Mouse (Mus musculus) limb, embryonic 13.5 days (tissue): Measurements from ENCODE around the gene Carns1. TPM values are rescaled to one million over a fixed set of nuclear protein-coding genes. Genes with fewer than 3 reads are reported as not detected.

Experiments used
- ATAC-seq: fragments of 200-750 bp; cut with Nextera tagmentation; 2 replicates; pipeline ENCODE4 v1.8.0; 2017; ENCODE audit warnings: low read depth, moderate number of reproducible peaks, moderate TSS enrichment; ENCODE audit not compliant: low FRiP score
- H3K27ac ChIP-seq: fragments of 300-500 bp; sonication (generic); 2 replicates; pipeline ENCODE4 v1.5.1; 2015; ENCODE audit warnings: inconsistent platforms, mild to moderate bottlenecking, moderate library complexity
- H3K27me3 ChIP-seq: fragments of 300-500 bp; sonication (generic); 2 replicates; pipeline ENCODE4 v1.6.1; 2015; ENCODE audit warnings: mild to moderate bottlenecking, inconsistent platforms
- H3K36me3 ChIP-seq: fragments of 300-500 bp; sonication (generic); 2 replicates; pipeline ENCODE4 v1.6.1; 2015; ENCODE audit warnings: inconsistent platforms, mild to moderate bottlenecking, moderate library complexity
- H3K4me1 ChIP-seq: fragments of 300-500 bp; sonication (generic); 2 replicates; pipeline ENCODE4 v1.6.1; 2015; ENCODE audit warnings: inconsistent platforms
- H3K4me2 ChIP-seq: fragments of 300-500 bp; sonication (generic); replicated peaks from 2 replicates; pipeline ENCODE4 v1.6.1; 2015; ENCODE audit warnings: inconsistent platforms, mild to moderate bottlenecking, moderate library complexity
- H3K4me3 ChIP-seq: fragments of 300-500 bp; sonication (generic); 2 replicates; pipeline ENCODE4 v1.5.1; 2015; ENCODE audit warnings: moderate library complexity, mild to moderate bottlenecking, inconsistent platforms
- H3K9ac ChIP-seq: fragments of 300-500 bp; sonication (generic); 2 replicates; pipeline ENCODE4 v1.6.1; 2015; ENCODE audit warnings: mild to moderate bottlenecking, inconsistent platforms
- H3K9me3 ChIP-seq: fragments of 300-500 bp; sonication (generic); 2 replicates; pipeline ENCODE4 v1.6.1; 2016; ENCODE audit warnings: inconsistent platforms
- WGBS: fragments of 180-500 bp; shearing (Covaris S2); methylation state at CpG from one replicate; pipeline ENCODE4 v1.1.7; 2015; 5-methylcytosine and 5-hydroxymethylcytosine counted together
- polyA plus RNA-seq: library from polyadenylated mRNA; unstranded; fragments of >200 nt; fragmentation: Nextera tagmentation; extraction: Ambion mirVana; gene quantifications from 2 replicates; pipeline ENCODE4 v1.2.1, GENCODE M21; 2015

Gene Carns1
- polyA plus RNA-seq, 1 experiment from 2014 or later = 2.5 TPM

DNA sequence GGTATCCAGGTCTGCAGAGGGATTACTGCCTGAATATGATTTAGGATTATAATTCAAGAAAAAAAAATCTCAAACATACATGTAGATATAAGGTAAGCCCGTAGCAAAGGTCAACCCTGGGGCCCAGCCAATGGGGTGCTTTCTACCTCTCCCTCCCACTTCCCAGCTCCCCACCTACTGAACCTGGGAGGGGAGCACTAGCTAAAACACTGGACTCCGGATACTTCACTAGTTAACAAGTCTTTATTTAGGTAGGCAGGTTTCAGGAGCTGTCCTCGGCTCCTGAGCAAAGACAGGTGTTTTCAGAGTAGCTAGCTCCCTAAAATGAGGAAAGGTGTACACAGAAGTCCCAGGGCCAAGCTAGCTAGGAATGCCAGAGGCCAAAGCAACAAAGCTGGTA, 11.2 kb downstream of the Carns1 start:
- no peaks in the 10 kb centered on the region for H3K27me3 ChIP-seq
- no peaks in the 10 kb centered on the region for H3K9me3 ChIP-seq
- 0 out of 2 replicates have a peak overlapping the region, but pooled peaks have one; percentile 71 for H3K4me3 ChIP-seq
- H3K4me2 ChIP-seq = peak overlapping the region; percentile 95
- peaks cover 13% of the 10 kb centered on the region for H3K4me1 ChIP-seq
- peaks cover 25% of the 10 kb centered on the region for H3K36me3 ChIP-seq
- WGBS = 78% methylated on average over 3 of the region's 3 CpGs
- no peak overlapping the region for H3K27ac ChIP-seq
- no peak for ATAC-seq
- H3K9ac ChIP-seq = no peak overlapping the region

DNA sequence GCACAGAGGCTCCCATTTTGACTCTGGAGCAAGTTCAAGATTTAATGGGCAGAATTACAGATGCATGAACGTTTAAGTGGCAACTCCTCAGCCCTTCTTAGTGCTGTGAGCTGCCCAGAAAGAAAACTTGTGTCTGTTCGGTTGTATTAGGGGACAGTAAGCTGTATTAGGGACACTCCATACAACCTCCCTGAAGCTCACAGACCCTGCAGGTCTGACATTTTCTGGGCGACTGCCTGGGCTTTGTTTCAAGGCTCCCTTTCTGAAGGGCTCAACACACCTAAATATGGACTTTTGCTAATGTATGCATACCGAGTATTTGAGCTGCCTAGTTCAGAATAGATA, 11.8 kb downstream of the Carns1 start:
- Histone ChIP-seq H3K27ac (peak overlapping the region; percentile 78), H3K4me1 (peaks cover 13% of the 10 kb centered on the region)
- WGBS = 42% methylated on average over 4 of the region's 4 CpGs

DNA sequence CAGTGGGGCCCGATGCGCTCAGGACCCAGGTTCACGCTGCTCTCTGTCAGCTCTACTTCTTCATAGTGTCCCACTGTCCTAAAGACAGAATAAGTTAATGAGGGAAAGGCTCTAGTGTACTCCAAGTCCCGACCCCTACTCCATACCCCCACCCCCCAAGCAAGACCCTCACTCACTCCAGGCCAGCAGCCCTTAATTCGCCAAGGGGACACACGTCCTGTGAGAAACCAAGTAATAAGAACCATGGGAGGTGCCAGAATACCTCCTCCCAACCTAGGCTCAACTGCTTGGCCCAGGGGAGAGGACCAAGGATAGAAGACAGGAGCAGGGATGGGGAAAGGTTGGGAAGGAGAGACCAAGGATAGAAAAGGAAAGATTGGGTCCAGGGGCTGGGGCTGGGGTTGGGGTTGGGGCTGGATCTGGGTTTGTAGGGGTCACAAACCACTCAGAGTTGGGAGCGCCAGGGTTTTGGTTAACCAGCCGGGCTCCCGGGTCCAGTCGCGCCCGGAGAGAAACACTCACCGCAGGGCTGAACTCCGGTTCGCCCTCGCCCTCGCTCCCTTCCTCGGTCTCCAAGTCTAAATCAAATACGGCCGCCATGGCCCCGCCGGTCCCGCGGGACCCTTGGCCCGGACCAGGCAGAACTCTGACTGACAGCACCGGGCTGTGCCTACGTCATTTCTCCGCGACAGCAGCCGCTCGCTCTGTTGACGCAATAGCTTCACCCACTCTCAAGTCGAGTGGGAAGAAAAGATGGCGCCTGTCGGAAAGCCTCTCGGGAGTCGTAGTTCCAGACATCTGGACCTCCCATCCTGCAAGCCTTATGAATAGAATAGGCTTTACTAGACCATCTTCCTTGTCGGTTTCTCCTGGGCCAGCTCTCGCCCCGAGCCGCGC, 12.4 kb downstream of the Carns1 start, which contains the start of gene Rps6kb2:
Rps6kb2 (minus strand) TSS at position 709 of the 897 bp plus-strand sequence.
- Histone ChIP-seq H3K4me2 (peak within 1 kb of the TSS; percentile 95), H3K9me3 (no peaks in the 10 kb centered on the region), H3K36me3 (peaks cover 37% of the 10 kb centered on the region), H3K27me3 (no peaks in the 10 kb centered on the region), H3K27ac (peak within 1 kb of the TSS; percentile 78), H3K4me1 (peaks cover 13% of the 10 kb centered on the region), H3K9ac (peak within 1 kb of the TSS; percentile 85), H3K4me3 (peak within 1 kb of the TSS; percentile 71)
- WGBS = 7% methylated on average over 42 of the region's 42 CpGs
- ATAC-seq = peak; percentile 87

More for the DNA sequence above, 11.8 kb downstream of the Carns1 start:
- Histone ChIP-seq H3K9me3 (no peaks in the 10 kb centered on the region), H3K27me3 (no peaks in the 10 kb centered on the region), H3K36me3 (peaks cover 30% of the 10 kb centered on the region), H3K4me3 (peak overlapping the region; percentile 71), H3K4me2 (peak overlapping the region; percentile 95), H3K9ac (peak overlapping the region; percentile 85)
- ATAC-seq = peak; percentile 26; the same call in 1 of the 2 replicates

DNA sequence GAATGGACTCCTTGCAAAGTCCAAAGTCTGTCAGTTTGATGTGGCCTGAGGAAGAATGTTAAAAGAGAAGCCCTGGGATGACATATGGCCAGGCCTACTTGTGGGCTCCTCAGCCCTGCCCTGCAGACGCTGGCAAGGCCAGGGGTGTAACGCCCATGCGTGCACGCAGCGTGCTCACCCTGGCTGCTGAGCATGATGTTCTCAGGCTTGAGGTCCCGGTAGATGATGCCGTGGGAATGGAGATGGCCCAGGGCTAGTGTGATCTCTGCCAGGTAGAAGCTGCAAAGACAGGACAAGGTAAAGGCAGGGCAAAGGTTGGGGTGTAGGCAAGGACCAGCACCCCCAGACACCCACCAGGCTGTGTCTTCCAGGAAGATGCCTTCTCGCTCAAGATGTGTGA, 16.2 kb downstream of the Carns1 start:
- WGBS = 92% methylated on average over 8 of the region's 8 CpGs
- H3K9me3 ChIP-seq = no peaks in the 10 kb centered on the region
- H3K36me3 ChIP-seq = peaks cover 65% of the 10 kb centered on the region
- peaks cover 13% of the 10 kb centered on the region for H3K4me1 ChIP-seq
- no peak for ATAC-seq
- no peak overlapping the region for H3K9ac ChIP-seq
- H3K27me3 ChIP-seq = no peaks in the 10 kb centered on the region
- no peak overlapping the region for H3K4me2 ChIP-seq
- no peak overlapping the region for H3K4me3 ChIP-seq
- H3K27ac ChIP-seq = no peak overlapping the region

DNA sequence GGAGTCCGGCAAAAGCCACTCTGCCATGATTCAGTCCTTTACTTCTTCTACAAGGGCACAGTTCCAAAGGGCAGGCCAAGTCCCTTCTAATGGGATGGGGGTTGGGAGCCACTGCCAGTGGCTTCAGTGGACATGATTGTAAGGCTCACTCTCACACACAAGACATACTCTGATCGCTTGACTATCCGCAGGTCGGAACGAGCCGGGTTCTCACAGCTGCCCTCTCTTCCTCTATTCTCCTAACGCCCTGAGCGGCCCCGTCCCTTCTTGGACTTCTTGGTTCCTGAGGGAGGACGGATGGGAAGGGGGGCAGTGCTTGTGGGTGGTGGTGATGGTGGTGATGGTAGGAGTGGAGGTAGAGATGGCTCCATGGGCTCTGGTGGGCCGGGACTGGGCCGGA, 18.5 kb downstream of the Carns1 start:
- Histone ChIP-seq H3K36me3 (peaks cover 82% of the 10 kb centered on the region), H3K4me2 (no peak overlapping the region), H3K9ac (no peak overlapping the region), H3K9me3 (no peaks in the 10 kb centered on the region), H3K27ac (no peak overlapping the region), H3K4me3 (no peak overlapping the region), H3K4me1 (no peaks in the 10 kb centered on the region), H3K27me3 (no peaks in the 10 kb centered on the region)
- no peak for ATAC-seq
- 90% methylated on average over 12 of the region's 12 CpGs for WGBS

DNA sequence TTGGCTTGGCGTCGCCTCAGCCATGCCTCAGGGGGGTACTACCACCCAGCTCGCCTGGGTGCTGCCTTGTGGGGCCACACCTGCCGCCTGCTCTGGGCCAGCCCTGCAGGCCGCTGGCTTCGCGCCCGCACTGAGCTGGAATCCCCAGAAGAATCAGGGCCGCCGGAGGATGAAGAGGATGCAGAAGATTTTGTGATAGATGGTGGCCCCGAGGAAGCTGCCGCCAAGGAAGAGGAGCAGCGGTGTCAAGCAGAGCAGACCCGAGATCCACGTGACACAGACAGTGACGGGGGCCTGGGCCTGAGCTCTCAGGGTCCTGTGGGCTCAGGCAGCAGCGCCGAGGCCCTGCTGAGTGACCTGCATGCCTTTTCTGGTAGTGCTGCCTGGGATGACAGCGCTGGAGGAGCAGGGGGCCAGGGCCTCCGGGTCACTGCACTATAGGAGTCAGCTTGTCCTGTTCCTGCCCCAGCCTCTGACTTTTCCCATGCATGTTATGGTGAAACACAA, 19.2 kb downstream of the Carns1 start:
- no peaks in the 10 kb centered on the region for H3K9me3 ChIP-seq
- peaks cover 81% of the 10 kb centered on the region for H3K36me3 ChIP-seq
- ATAC-seq = no peak
- no peak overlapping the region for H3K4me3 ChIP-seq
- 81% methylated on average over 20 of the region's 20 CpGs for WGBS
- no peaks in the 10 kb centered on the region for H3K27me3 ChIP-seq
- no peaks in the 10 kb centered on the region for H3K4me1 ChIP-seq
- H3K27ac ChIP-seq = no peak overlapping the region
- no peak overlapping the region for H3K4me2 ChIP-seq
- H3K9ac ChIP-seq = 0 out of 2 replicates have a peak overlapping the region, but pooled peaks have one; percentile 14

DNA sequence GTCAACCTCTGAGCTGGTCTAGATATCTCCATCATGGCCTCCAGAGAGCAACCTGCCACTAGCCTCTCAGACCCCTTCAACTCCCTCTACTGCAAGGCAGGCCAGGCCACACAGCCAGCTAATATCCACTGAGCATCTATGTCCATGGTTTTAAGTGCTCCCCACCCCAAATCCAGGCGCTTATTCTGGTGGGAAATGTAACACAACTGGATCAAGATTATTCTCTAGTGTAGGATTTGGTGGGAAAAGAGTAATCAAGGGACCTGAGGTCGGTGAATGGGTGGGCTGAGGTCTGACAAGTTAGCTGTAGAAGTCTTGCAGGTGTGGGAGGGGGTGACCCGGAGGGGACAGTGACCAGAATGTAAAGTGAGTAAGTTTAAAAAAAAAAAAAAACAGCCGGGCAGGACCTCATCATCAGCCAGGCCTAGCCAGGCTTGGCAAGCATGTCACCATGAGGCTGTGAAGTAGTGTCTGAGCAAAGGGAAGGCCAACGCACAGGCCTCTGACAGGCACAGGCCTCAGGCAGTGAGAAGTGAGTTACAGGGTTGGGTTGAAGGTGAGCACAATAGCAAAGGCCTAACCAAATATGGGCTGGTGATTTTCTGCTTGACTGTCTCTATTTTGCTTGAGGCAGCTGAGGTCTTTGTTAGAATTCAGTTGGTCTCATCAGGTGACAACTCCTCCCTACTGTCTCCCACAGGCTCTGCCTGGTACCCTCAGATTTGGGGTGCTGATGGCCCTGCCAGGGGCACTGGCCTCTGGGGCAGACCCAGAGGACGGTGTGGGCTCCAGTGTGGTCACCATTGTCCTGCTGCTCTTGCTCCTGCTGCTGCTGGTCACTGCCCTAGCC, 19.8 kb downstream of the Carns1 start:
- H3K4me3 ChIP-seq = no peak overlapping the region
- ATAC-seq = no peak
- no peak overlapping the region for H3K4me2 ChIP-seq
- no peaks in the 10 kb centered on the region for H3K4me1 ChIP-seq
- H3K9me3 ChIP-seq = no peaks in the 10 kb centered on the region
- H3K36me3 ChIP-seq = peaks cover 81% of the 10 kb centered on the region
- H3K27ac ChIP-seq = no peak overlapping the region
- 0 out of 2 replicates have a peak overlapping the region, but pooled peaks have one; percentile 14 for H3K9ac ChIP-seq
- no peaks in the 10 kb centered on the region for H3K27me3 ChIP-seq
- WGBS = 81% methylated on average over 6 of the region's 6 CpGs

DNA sequence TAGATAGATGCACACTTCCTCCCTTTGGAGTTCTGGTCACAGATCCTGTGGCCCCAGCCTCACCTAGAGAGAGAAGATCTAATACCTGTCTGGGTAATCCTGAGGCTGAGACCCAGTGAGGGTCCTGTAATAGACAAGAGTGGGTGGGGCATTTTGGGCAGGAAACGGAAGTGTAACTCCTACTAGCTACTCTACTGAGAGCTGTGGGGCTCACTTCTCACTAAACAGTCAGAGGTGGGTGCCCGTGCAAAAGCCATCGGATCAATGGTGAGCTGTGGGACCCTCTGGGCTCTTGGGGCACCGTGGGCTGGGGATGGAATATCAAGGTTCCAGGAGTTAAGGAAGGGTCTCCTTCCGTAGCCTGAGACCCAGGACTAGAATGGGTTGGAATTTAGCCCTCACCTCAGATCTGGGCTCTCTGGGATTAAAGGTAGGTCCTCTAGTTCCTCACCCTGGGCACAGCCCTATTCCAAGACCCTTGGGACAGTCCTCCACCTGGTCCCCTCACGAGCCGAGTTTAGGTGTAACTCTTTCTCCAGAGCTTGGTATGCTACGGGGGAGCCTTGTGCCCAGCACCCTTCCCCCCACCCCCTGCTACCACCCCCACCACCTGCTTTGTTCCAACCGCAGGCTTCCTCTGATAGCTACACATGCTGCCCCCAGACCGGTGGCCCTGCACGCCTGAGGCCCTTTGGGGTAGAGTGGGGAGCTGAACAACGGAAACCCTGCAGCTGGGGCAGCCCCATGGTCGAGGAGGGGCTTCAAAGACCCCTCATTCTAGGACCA, 20.6 kb downstream of the Carns1 start:
- H3K27ac ChIP-seq = no peak overlapping the region
- peaks cover 4% of the 10 kb centered on the region; the same call in 1 of the 2 replicates for H3K4me1 ChIP-seq
- H3K4me2 ChIP-seq = no peak overlapping the region
- no peaks in the 10 kb centered on the region for H3K9me3 ChIP-seq
- peaks cover 83% of the 10 kb centered on the region for H3K36me3 ChIP-seq
- no peak for ATAC-seq
- no peaks in the 10 kb centered on the region for H3K27me3 ChIP-seq
- 81% methylated on average over 13 of the region's 13 CpGs for WGBS
- H3K4me3 ChIP-seq = no peak overlapping the region
- no peak overlapping the region for H3K9ac ChIP-seq

DNA sequence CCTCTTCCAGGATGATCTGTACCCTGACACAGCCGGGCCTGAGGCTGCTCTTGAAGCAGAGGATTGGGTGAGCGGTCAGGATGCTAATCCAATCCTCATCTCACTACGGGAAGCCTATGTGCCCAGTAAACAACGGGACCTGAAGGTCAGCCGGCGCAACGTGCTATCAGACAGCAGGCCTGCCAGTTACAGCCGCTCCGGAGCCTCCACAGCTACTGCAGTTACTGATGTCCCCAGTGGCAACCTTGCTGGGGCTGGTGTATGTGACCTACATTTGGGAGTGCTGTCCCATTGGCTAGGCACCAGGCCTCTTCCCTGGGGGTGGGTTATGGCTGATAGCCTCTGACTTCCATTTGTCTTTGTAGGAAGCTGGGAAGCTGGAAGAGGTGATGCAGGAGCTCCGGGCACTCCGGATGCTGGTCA, 22.0 kb downstream of the Carns1 start, which contains the start of gene Ptprcap:
Ptprcap (plus strand) TSS at position 373 of the 423 bp plus-strand sequence.
- H3K9ac ChIP-seq = no peak within 1 kb of the TSS; the same call in 1 of the 2 replicates
- H3K4me3 ChIP-seq = no peak within 1 kb of the TSS
- peaks cover 70% of the 10 kb centered on the region for H3K36me3 ChIP-seq
- 69% methylated on average over 11 of the region's 11 CpGs for WGBS
- H3K27me3 ChIP-seq = no peaks in the 10 kb centered on the region
- H3K27ac ChIP-seq = no peak within 1 kb of the TSS
- no peak within 1 kb of the TSS for H3K4me2 ChIP-seq
- no peak for ATAC-seq
- peaks cover 12% of the 10 kb centered on the region for H3K4me1 ChIP-seq
- H3K9me3 ChIP-seq = no peaks in the 10 kb centered on the region

DNA sequence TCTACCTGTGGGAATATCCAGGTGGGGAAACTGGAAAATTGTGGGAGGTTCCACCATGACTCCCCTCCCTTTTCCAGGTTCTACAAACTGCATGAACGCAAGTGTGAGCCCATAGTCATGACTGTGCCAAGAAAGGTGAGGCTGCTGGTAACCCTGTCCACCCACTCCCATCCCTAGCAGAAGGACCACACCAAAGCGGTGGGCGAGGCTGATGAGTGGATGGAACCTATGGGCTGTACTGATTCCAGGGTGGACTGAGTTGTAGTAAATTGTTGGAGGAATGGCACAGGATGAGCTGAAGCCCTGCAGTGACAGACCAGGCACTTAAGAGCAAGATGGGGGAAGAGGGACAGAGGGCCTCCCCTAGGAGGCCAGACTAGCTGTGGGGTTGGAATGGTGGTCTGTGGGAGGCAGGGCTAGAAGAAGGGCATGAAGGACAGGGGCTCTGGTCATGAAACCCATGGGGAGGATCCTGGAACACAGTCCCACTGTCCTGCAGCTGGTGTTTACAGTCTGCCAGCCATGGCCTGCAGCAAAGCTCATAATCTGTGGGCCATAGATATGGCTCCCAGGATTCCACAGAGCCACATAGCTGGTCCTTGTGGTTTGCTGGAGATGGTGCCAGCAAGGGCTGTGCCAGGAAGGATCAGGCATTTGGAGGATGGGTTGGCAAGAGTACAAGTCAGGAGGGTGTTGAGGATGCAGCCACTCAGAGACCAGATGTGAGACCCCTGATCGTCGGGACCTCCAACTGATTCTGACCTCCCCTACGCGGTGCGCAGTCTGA, 22.6 kb downstream of the Carns1 start:
- no peaks in the 10 kb centered on the region for H3K27me3 ChIP-seq
- H3K36me3 ChIP-seq = peaks cover 63% of the 10 kb centered on the region
- no peaks in the 10 kb centered on the region for H3K9me3 ChIP-seq
- peaks cover 18% of the 10 kb centered on the region for H3K4me1 ChIP-seq
- H3K4me2 ChIP-seq = no peak overlapping the region
- no peak overlapping the region for H3K4me3 ChIP-seq
- H3K9ac ChIP-seq = no peak overlapping the region
- 94% methylated on average over 8 of the region's 8 CpGs for WGBS
- ATAC-seq = no peak
- no peak overlapping the region for H3K27ac ChIP-seq

DNA sequence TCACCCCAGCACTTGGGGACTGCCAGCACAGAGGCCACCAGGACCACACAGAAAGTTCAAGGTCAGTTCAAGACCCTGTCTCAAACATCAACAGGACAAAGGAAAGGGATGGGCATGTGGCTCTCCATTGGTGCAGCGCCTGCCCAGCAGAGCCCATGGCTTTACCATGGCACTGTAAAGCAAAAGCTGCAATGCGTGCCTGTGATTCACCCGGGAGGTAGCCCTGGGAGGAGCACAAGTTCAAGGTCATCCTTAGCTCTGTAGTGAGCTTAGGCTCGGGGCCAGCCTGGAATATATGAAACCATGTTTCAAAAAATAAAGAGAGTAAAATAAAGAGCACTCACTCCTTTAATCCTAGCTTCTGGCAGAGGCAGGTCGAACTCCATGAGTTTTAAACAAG, 23.4 kb downstream of the Carns1 start:
- no peaks in the 10 kb centered on the region for H3K27me3 ChIP-seq
- H3K4me2 ChIP-seq = no peak overlapping the region
- ATAC-seq = no peak
- WGBS = 94% methylated on average over 5 of the region's 5 CpGs
- H3K36me3 ChIP-seq = peaks cover 56% of the 10 kb centered on the region
- H3K9me3 ChIP-seq = no peaks in the 10 kb centered on the region
- H3K27ac ChIP-seq = no peak overlapping the region
- H3K9ac ChIP-seq = 0 out of 2 replicates have a peak overlapping the region, but pooled peaks have one; percentile 19
- no peak overlapping the region for H3K4me3 ChIP-seq
- H3K4me1 ChIP-seq = peaks cover 18% of the 10 kb centered on the region
